ENCODE assay signal across 11 mouse cellular contexts in the genomic region with DNA sequence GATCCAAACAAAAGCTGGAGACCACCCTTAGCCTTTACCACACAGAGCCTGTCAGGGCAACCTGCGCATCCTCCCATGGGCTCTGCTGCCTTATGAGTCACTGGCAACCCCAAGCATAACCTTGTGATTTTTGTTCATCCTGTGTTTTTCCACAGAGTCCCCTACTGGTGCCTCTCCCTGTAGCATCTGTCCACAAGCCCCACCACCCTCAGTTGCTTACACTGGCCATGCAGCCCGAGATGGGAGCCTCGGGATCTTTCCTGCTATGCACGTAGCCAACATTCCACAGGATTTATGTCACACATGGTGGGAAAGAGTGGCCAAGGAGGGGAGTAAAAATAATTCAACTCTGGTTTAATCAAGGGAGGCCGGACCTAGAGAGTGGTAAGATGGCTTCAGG.
DNase-seq lines count a peak whose midpoint lies in the region; ATAC-seq and TF ChIP-seq lines count a peak whose summit lies in the region.
"Had no signal": no experiment of that assay in that cellular context is flagged by ENCODE, and none has a peak within 500 bp of the region (broad histone marks: within the 10 kb centered on the region; RNA-seq: fewer than 3 reads in every experiment).

No protein-coding gene starts in this region.

- no peak overlapping the region for H3K4me3 ChIP-seq in intestine, postnatal 0 days (ENCODE audit: low read depth, low read length)
- H3K4me3 ChIP-seq: liver, embryonic 15.5 days; neural tube, embryonic 13.5 days had no signal

- no peak for ATAC-seq in intestine, postnatal 0 days
- no peak for ATAC-seq in monocyte, adult 5-6 weeks (replicated peaks; ENCODE audit: insufficient number of reproducible peaks, low FRiP score, low TSS enrichment, poor library complexity, severe bottlenecking)
- no peak for ATAC-seq in activated CD4-positive, CD25-positive, alpha-beta regulatory T cell, adult 4 months

- H3K4me1 ChIP-seq in intestine, postnatal 0 days (replicated peaks; ENCODE audit: control insufficient read depth, insufficient read depth, low read length) = no peaks in the 10 kb centered on the region

- TF ChIP-seq CTCF in intestine, postnatal 0 days (IDR thresholded peaks at IDR 0.05; ENCODE audit: low read depth) = peak; percentile 33

- no peak overlapping the region for H3K27ac ChIP-seq in intestine, postnatal 0 days (ENCODE audit: low read depth, low read length)
- H3K27ac ChIP-seq: liver, embryonic 15.5 days; neural tube, embryonic 13.5 days had no signal

- DNase-seq in heart, adult 11 months = peak; percentile 99
- no peak for DNase-seq in heart, adult 8-10 months (ENCODE audit: low spot score)
- DNase-seq in adipocyte (ENCODE audit: low spot score) = peak; percentile 60
- peak; percentile 68 for DNase-seq in gastrocnemius, postnatal 25 days
- no peak for DNase-seq in layer of hippocampus, adult 9-10 months (ENCODE audit: low spot score)
- DNase-seq: cerebellum, postnatal 10 days had no signal

- 54% methylated on average over 5 of the region's 5 CpGs for WGBS in intestine, postnatal 0 days

- peaks cover 12% of the 10 kb centered on the region; the same call in 1 of the 2 replicates for H3K27me3 ChIP-seq in intestine, postnatal 0 days (replicated peaks; ENCODE audit: control insufficient read depth, insufficient read depth, low read length)
- H3K27me3 ChIP-seq: neural tube, embryonic 13.5 days had no signal

- H3K9me3 ChIP-seq in intestine, postnatal 0 days (ENCODE audit: control insufficient read depth) = no peaks in the 10 kb centered on the region
- H3K9me3 ChIP-seq: liver, embryonic 15.5 days; neural tube, embryonic 13.5 days had no signal

- no peak overlapping the region for H3K9ac ChIP-seq in intestine, postnatal 0 days (ENCODE audit: low read depth, low read length)
- H3K9ac ChIP-seq: liver, embryonic 15.5 days; neural tube, embryonic 13.5 days had no signal

- H3K4me2 ChIP-seq in intestine, postnatal 0 days (replicated peaks; ENCODE audit: low read depth) = no peak overlapping the region
- H3K4me2 ChIP-seq: liver, embryonic 15.5 days; neural tube, embryonic 13.5 days had no signal

- H3K36me3 ChIP-seq in intestine, postnatal 0 days (ENCODE audit: control insufficient read depth, insufficient read depth) = no peaks in the 10 kb centered on the region
- H3K36me3 ChIP-seq: liver, embryonic 15.5 days; neural tube, embryonic 13.5 days had no signal

Comparison
In these comparisons a context has a peak if more than half of its experiments do, and no peak if none do; other contexts are left out.
1. DNase-seq: peak in heart, adult 11 months (single experiment), adipocyte (single experiment) and gastrocnemius, postnatal 25 days (single experiment); none in heart, adult 8-10 months (single experiment) and layer of hippocampus, adult 9-10 months (single experiment).